Mouse (Mus musculus) kidney, embryonic 15.5 days (tissue): ENCODE data around the gene Kctd18. TPM values are rescaled to one million over a fixed set of nuclear protein-coding genes. Genes with fewer than 3 reads are reported as not detected.
"Not testable (repeated sequence)": the region's sequence is repeated elsewhere in the genome, so short reads cannot be mapped to it uniquely, and the experiment has no call there.

Experiments
- ATAC-seq: fragments of 200-750 bp; cut with Nextera tagmentation; replicated peaks from 2 replicates; pipeline ENCODE4 v1.8.0; 2017; ENCODE audit warnings: moderate TSS enrichment; ENCODE audit not compliant: low FRiP score
- H3K27ac ChIP-seq: fragments of 300-500 bp; sonication (generic); 2 replicates; pipeline ENCODE4 v1.5.1; 2015; ENCODE audit warnings: mild to moderate bottlenecking, inconsistent platforms
- H3K27me3 ChIP-seq: fragments of 300-500 bp; sonication (generic); 2 replicates; pipeline ENCODE4 v1.6.1; 2015; ENCODE audit warnings: inconsistent platforms
- H3K36me3 ChIP-seq: fragments of 300-500 bp; sonication (generic); 2 replicates; pipeline ENCODE4 v1.6.1; 2015; ENCODE audit warnings: inconsistent platforms
- H3K4me1 ChIP-seq: fragments of 300-500 bp; sonication (generic); 2 replicates; pipeline ENCODE4 v1.6.1; 2015; ENCODE audit warnings: inconsistent platforms
- H3K4me2 ChIP-seq: fragments of 300-500 bp; sonication (generic); 2 replicates; pipeline ENCODE4 v1.6.1; 2015; ENCODE audit warnings: moderate library complexity, mild to moderate bottlenecking, inconsistent platforms
- H3K4me3 ChIP-seq: fragments of 300-500 bp; sonication (generic); replicated peaks from 2 replicates; pipeline ENCODE4 v1.5.1; 2015; ENCODE audit warnings: mild to moderate bottlenecking, inconsistent platforms
- H3K9ac ChIP-seq: fragments of 300-500 bp; sonication (generic); 2 replicates; pipeline ENCODE4 v1.6.1; 2015; ENCODE audit warnings: mild to moderate bottlenecking, inconsistent platforms
- H3K9me3 ChIP-seq: fragments of 300-500 bp; sonication (generic); replicated peaks from 2 replicates; pipeline ENCODE4 v1.6.1; 2016; ENCODE audit warnings: inconsistent platforms
- WGBS: fragments of 180-500 bp; shearing (Covaris S2); methylation state at CpG from one replicate; pipeline ENCODE4 v1.1.7; 2015; ENCODE audit warnings: mixed read lengths; 5-methylcytosine and 5-hydroxymethylcytosine counted together
- polyA plus RNA-seq: library from polyadenylated mRNA; unstranded; fragments of >200 nt; fragmentation: Nextera tagmentation; extraction: Ambion mirVana; gene quantifications from 2 replicates; pipeline ENCODE4 v1.2.1, GENCODE M21; 2015

Kctd18 gene
- polyA plus RNA-seq, 1 experiment from 2014 or later: 15.8 TPM

- not testable (repeated sequence) for H3K4me1 ChIP-seq, H3K27me3 ChIP-seq, H3K4me3 ChIP-seq, H3K36me3 ChIP-seq, H3K9me3 ChIP-seq, H3K4me2 ChIP-seq, H3K27ac ChIP-seq, ATAC-seq, H3K9ac ChIP-seq
- 89% methylated on average over 9 of the region's 9 CpGs for WGBS
Measured at GRCm38 (mm10) chr1:58037306-58037705, 18.6 kb upstream of the Kctd18 start.

DNA sequence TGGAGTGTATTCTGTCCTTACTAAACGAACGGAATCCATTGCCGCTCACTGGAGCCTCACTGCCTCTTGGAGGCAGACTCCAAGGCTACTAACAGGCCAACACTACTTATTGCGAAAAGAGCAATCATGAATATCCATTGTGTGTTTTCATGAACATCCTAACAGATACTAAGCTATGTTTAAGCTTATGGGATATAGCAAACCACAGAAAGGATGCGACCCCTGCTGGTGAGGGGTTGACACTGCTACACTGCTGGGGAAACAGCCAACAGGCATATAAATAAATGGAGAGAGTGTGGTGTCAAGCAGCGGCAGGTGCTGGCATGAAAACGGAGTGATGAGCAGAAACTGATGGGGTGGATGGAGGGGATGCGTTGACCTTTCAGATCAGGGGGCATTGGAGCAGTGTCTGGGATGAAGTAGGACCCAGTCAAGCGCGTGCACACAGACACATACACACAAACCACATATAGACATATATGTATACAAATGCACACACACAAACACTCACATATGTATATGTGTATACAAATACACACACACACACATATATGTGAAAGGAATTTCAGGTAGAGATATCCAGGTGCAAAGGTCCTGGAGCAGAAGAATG, 12.5 kb upstream of the Kctd18 start:
- Histone ChIP-seq H3K36me3 (peaks cover 2% of the 10 kb centered on the region; the same call in 1 of the 2 replicates), H3K9me3 (no peaks in the 10 kb centered on the region), H3K9ac (no peak overlapping the region), H3K27ac (no peak overlapping the region), H3K4me2 (peak overlapping the region; percentile 64; the same call in 1 of the 2 replicates), H3K4me1 (peaks cover 17% of the 10 kb centered on the region), H3K27me3 (no peaks in the 10 kb centered on the region), H3K4me3 (no peak overlapping the region)
- 66% methylated on average over 10 of the region's 10 CpGs for WGBS
- peak; percentile 24 for ATAC-seq

DNA sequence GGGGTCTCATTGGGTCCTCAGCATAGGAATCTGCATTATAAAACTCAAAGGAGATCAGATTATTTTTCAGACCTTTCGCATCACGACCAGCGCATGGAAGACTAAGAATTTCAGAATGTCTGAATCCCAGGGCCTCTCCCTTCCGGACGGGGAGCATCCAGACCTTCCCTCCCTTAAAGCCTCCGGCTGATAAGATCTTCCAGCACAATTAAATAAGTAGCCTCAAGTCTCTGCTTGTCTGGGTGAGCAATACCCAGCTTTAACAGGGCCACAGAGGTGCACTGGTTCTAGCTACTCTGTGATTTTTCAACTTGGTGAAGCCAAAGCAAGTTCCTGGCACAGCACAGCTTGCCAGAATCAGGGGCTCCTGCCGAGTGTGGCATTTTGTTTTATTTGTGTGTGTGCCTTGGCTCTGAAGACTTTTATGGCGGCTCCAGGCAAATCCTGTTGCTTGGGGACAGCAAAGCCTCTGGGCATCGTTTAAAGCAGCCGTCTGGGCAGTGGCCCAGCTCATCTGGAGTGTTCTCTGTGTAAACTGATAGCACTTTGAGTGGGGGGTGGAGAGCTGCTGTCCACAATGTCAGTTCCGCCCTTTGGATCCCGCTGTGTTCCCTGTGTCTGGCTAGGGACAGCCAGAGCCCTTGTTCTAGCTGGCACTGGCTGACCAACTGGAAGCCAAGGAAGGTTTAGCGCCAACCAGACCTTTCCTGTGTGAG, 11.6 kb upstream of the Kctd18 start:
- peak; percentile 80 for ATAC-seq
- Histone ChIP-seq H3K4me3 (peak overlapping the region; percentile 40), H3K36me3 (peaks cover 5% of the 10 kb centered on the region), H3K9ac (peak overlapping the region; percentile 18; the same call in 1 of the 2 replicates), H3K4me1 (peaks cover 17% of the 10 kb centered on the region), H3K9me3 (no peaks in the 10 kb centered on the region), H3K27ac (peak overlapping the region; percentile 34; the same call in 1 of the 2 replicates), H3K4me2 (peak overlapping the region; percentile 64), H3K27me3 (no peaks in the 10 kb centered on the region)
- 18% methylated on average over 13 of the region's 13 CpGs for WGBS

DNA sequence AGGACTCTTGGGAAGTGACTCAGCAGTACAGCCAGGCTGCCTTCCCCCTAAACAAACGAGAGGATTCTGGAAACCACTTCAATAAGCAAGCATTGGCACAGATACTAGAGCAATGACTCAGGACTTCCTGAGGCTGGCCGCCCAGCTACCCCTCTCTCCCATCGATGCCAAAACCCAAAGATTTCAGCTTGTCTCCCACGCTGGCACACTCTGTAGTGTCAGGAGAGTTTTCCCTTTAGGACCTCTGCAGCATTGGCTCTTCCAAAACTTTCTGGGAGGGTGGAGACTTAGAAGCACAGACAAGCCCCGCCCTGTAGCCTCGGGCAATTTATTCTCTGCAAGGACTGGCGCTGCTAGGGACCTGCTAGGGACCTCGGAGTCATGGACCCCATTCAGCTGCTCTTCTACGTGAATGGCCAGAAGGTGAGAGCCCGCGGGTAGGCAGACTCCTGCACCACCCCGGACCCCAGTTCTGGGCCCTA, 10.9 kb upstream of the Kctd18 start, which contains the start of gene Aox1:
Gene Aox1 (plus strand): TSS at position 296 of the 482 bp plus-strand sequence.
- Histone ChIP-seq H3K27ac (peak within 1 kb of the TSS; percentile 34; the same call in 1 of the 2 replicates), H3K4me2 (peak within 1 kb of the TSS; percentile 64), H3K9me3 (no peaks in the 10 kb centered on the region), H3K4me3 (peak within 1 kb of the TSS; percentile 40), H3K4me1 (peaks cover 17% of the 10 kb centered on the region), H3K27me3 (no peaks in the 10 kb centered on the region), H3K36me3 (peaks cover 9% of the 10 kb centered on the region), H3K9ac (peak within 1 kb of the TSS; percentile 18; the same call in 1 of the 2 replicates)
- ATAC-seq: peak; percentile 44
- WGBS: 12% methylated on average over 12 of the region's 12 CpGs

- Histone ChIP-seq H3K27ac (no peak overlapping the region), H3K4me1 (peaks cover 17% of the 10 kb centered on the region), H3K27me3 (no peaks in the 10 kb centered on the region), H3K4me2 (no peak overlapping the region), H3K9ac (no peak overlapping the region), H3K4me3 (no peak overlapping the region), H3K9me3 (no peaks in the 10 kb centered on the region), H3K36me3 (peaks cover 25% of the 10 kb centered on the region)
- 90% methylated on average over 7 of the region's 7 CpGs for WGBS
- ATAC-seq: no peak
Measured at GRCm38 (mm10) chr1:58027707-58028106, 9.0 kb upstream of the Kctd18 start.

- H3K4me2 ChIP-seq, H3K9me3 ChIP-seq, H3K9ac ChIP-seq, H3K27ac ChIP-seq, H3K27me3 ChIP-seq, H3K4me1 ChIP-seq, ATAC-seq, H3K4me3 ChIP-seq: not testable (repeated sequence)
- peaks cover 48% of the 10 kb centered on the region for H3K36me3 ChIP-seq
- 95% methylated on average over 7 of the region's 7 CpGs for WGBS
Measured at GRCm38 (mm10) chr1:58006388-58006787, 12.4 kb downstream of the Kctd18 start.

DNA sequence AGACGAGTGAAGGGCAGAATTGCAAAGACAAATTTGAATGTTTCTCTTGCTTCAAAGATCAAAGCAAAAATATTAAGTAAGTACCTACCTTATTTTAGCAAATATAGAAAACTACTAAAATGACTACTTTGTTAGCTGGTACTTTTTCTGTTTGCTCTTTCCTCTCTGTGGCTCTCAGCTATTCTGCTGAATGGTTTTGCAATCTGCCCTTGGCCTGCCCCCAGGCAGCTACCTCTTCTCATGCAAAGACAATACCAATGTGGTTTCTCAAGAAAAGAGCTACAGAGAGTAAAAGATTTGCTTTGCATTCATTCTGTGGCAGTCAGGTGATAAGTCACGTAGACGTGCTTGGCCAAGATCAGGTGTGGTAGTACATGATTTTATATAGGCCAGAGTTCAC, 20.6 kb downstream of the Kctd18 start:
- no peak overlapping the region for H3K27ac ChIP-seq
- H3K9ac ChIP-seq: no peak overlapping the region
- H3K36me3 ChIP-seq: peaks cover 28% of the 10 kb centered on the region
- peaks cover 15% of the 10 kb centered on the region for H3K4me1 ChIP-seq
- no peak overlapping the region for H3K4me3 ChIP-seq
- 0 out of 2 replicates have a peak, but pooled peaks cover 3% of the 10 kb centered on the region for H3K27me3 ChIP-seq
- no peak for ATAC-seq
- H3K4me2 ChIP-seq: no peak overlapping the region
- 87% methylated on average over 3 of the region's 3 CpGs for WGBS
- H3K9me3 ChIP-seq: no peaks in the 10 kb centered on the region

DNA sequence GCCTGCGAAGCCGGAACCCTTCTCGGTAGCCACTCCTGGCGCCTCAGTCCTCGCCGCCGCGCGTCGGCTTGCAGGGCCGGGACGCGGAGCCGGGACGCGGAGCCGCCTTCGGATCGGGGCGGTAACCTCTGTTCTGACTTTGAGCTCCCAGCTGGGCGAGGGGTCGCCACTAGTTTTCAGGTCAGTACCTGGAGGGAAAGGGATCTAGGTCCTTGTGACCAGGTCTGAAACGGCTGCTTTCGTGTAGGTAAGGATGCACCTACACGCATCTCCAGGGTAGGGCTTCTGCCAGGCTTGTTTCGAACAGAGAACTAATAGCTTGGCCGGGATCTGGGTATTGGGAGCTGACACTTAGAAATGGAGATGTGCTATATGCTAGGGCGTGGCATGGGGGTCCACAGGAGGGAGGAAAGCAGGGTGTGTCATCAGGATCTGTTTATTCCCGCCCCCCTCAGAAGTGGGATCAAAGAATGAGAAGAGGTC, 22.6 kb downstream of the Kctd18 start:
- H3K9me3 ChIP-seq: no peaks in the 10 kb centered on the region
- 0 out of 2 replicates have a peak, but pooled peaks cover 3% of the 10 kb centered on the region for H3K27me3 ChIP-seq
- peaks cover 15% of the 10 kb centered on the region for H3K36me3 ChIP-seq
- peak overlapping the region; percentile 76 for H3K4me3 ChIP-seq
- under 1% methylated on average over 29 of the region's 29 CpGs for WGBS
- peak; percentile 54 for ATAC-seq
- peak overlapping the region; percentile 82 for H3K27ac ChIP-seq
- peak overlapping the region; percentile 76 for H3K9ac ChIP-seq
- peak overlapping the region; percentile 76 for H3K4me2 ChIP-seq
- peaks cover 15% of the 10 kb centered on the region for H3K4me1 ChIP-seq

- H3K9me3 ChIP-seq: no peaks in the 10 kb centered on the region
- peaks cover 11% of the 10 kb centered on the region for H3K36me3 ChIP-seq
- 0 out of 2 replicates have a peak, but pooled peaks cover 3% of the 10 kb centered on the region for H3K27me3 ChIP-seq
- H3K4me3 ChIP-seq: peak within 1 kb of the TSS; percentile 76
- 6% methylated on average over 30 of the region's 30 CpGs for WGBS
- H3K4me2 ChIP-seq: peak within 1 kb of the TSS; percentile 76
- peaks cover 15% of the 10 kb centered on the region for H3K4me1 ChIP-seq
- H3K9ac ChIP-seq: peak within 1 kb of the TSS; percentile 76
- H3K27ac ChIP-seq: peak within 1 kb of the TSS; percentile 82
- peak; percentile 98 for ATAC-seq
Measured at GRCm38 (mm10) chr1:57995432-57996132, 23.2 kb downstream of the Kctd18 start, which contains the start of gene Sgo2a. Gene Sgo2a, plus strand, starts transcription at chr1:57995971.

GRCm38 (mm10) chr1:57991277-57991676, 27.5 kb downstream of the Kctd18 start:
- Histone ChIP-seq H3K27me3 (0 out of 2 replicates have a peak, but pooled peaks cover 3% of the 10 kb centered on the region), H3K36me3 (no peaks in the 10 kb centered on the region), H3K9me3 (no peaks in the 10 kb centered on the region), H3K4me3 (no peak overlapping the region), H3K4me1 (peaks cover under 1% of the 10 kb centered on the region), H3K4me2 (no peak overlapping the region), H3K9ac (no peak overlapping the region), H3K27ac (no peak overlapping the region)
- WGBS: 86% methylated on average over 2 of the region's 2 CpGs
- no peak for ATAC-seq

GRCm38 (mm10) chr1:57989052-57989600, 29.6 kb downstream of the Kctd18 start:
- H3K27ac ChIP-seq: no peak overlapping the region
- H3K27me3 ChIP-seq: 0 out of 2 replicates have a peak, but pooled peaks cover 3% of the 10 kb centered on the region
- H3K4me2 ChIP-seq: no peak overlapping the region
- H3K4me1 ChIP-seq: no peaks in the 10 kb centered on the region
- H3K9ac ChIP-seq: no peak overlapping the region
- WGBS: 75% methylated on average over 6 of the region's 6 CpGs
- no peaks in the 10 kb centered on the region for H3K36me3 ChIP-seq
- no peak for ATAC-seq
- no peaks in the 10 kb centered on the region for H3K9me3 ChIP-seq
- no peak overlapping the region for H3K4me3 ChIP-seq
